ENCODE assay signal across 17 mouse cellular contexts in the genomic region with DNA sequence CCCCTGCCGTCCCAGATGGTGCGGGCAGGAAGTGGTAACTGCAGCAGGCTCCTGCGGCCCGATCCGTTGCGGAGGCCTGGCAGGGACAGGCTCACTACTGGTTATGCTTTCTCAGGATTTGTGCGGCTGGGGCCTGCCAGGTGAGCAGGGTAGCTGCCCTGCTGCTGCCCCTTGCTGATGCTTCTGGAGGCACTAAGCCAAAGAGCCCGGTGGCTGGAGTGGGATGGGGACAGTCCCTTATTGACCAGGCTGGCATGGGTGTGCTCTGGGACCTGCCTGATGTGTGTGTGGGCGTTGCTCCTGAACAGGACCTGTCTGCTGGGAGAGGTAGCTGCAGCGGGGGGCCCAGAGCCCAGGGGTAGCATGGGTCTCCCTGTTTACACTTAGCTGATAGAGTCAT. TPM values are rescaled to one million over a fixed set of nuclear protein-coding genes. Genes with fewer than 3 reads are reported as not detected.
DNase-seq lines count a peak whose midpoint lies in the region; TF ChIP-seq lines count a peak whose summit lies in the region.
"Had no signal": no experiment of that assay in that cellular context is flagged by ENCODE, and none has a peak within 500 bp of the region (broad histone marks: within the 10 kb centered on the region; RNA-seq: fewer than 3 reads in every experiment).

No protein-coding gene starts in this region.

- no peak for TF ChIP-seq CTCF in gastrocnemius, adult 2 months (IDR thresholded peaks at IDR 0.05)
- TF ChIP-seq CTCF in thymus, adult 2 months (IDR thresholded peaks at IDR 0.05; ENCODE audit: borderline replicate concordance, control insufficient read depth, extremely low read depth, insufficient read depth, low read length, poor library complexity), result no peak

- H3K4me1 ChIP-seq in thymus, adult 2 months (replicated peaks; ENCODE audit: control insufficient read depth, insufficient read depth, low read length), result peaks cover 17% of the 10 kb centered on the region
- H3K4me1 ChIP-seq: liver, embryonic 13.5 days had no signal

- H3K27ac ChIP-seq in gastrocnemius, adult 2 months, result no peak overlapping the region
- no peak overlapping the region for H3K27ac ChIP-seq in thymus, adult 2 months (ENCODE audit: control insufficient read depth, insufficient read depth, low read length)
- H3K27ac ChIP-seq: intestine, embryonic 15.5 days; kidney, postnatal 0 days; limb, embryonic 12.5 days; liver, embryonic 13.5 days; lung, embryonic 15.5 days; macrophage had no signal

- 47% methylated on average over 10 of the region's 10 CpGs for WGBS in thymus, adult 2 months

- no peaks in the 10 kb centered on the region for H3K36me3 ChIP-seq in thymus, adult 2 months (ENCODE audit: control insufficient read depth, insufficient read depth, low read length)
- H3K36me3 ChIP-seq: liver, embryonic 13.5 days had no signal

- H3K4me3 ChIP-seq in gastrocnemius, adult 2 months, result no peak overlapping the region
- H3K4me3 ChIP-seq in thymus, adult 2 months (ENCODE audit: control insufficient read depth, insufficient read depth, low read length), result no peak overlapping the region
- H3K4me3 ChIP-seq: hindbrain, embryonic 13.5 days; intestine, embryonic 15.5 days; limb, embryonic 12.5 days; liver, embryonic 13.5 days; lung, embryonic 15.5 days had no signal

- H3K27me3 ChIP-seq in thymus, adult 2 months (ENCODE audit: control insufficient read depth, insufficient read depth, low read length), result no peaks in the 10 kb centered on the region
- H3K27me3 ChIP-seq: hindbrain, embryonic 13.5 days; intestine, embryonic 15.5 days; limb, embryonic 12.5 days; lung, embryonic 15.5 days had no signal

- intact Hi-C loops in gastrocnemius, adult 2 months (cut with DNase I), result loop anchor here (2.0 kb wide), 1 partner anchor 97 kb away; no protein-coding TSS in a partner anchor

- TF ChIP-seq POLR2A in thymus, adult 2 months (IDR thresholded peaks at IDR 0.05; ENCODE audit: control insufficient read depth, extremely low read depth, insufficient read depth, low read length, poor library complexity), result no peak

- peak; percentile 24 for DNase-seq in cerebellum, adult 11 months
- no peak for DNase-seq in cerebellum, postnatal 4 days (ENCODE audit: low spot score in 2 of 2)
- DNase-seq in gastrocnemius, adult 2 months, result peak; percentile 24
- DNase-seq in gastrocnemius, postnatal 4 days (ENCODE audit: low spot score in 2 of 2), result no peak
- peak; percentile 3 for DNase-seq in kidney, adult 9 months
- no peak for DNase-seq in kidney, postnatal 4 days
- peak; percentile 35 for DNase-seq in thymus, postnatal 14 days
- DNase-seq in thymus, adult 2 months, result no peak
- DNase-seq: embryo, embryonic 11 days; liver, embryonic 13.5 days had no signal

RNA-seq across cellular contexts. Expression of gene Pld4, which starts 14.7 kb away (rescaled TPM):
- total RNA-seq in gastrocnemius, adult 2 months (2021), result 1 to 10 TPM; 1.7 to 4.0 TPM
- 10 to 100 TPM; 12.5 TPM for total RNA-seq in gastrocnemius, postnatal 4 days (2021)
- 82.3 and 99.8 TPM in 2 replicates for polyA plus RNA-seq in thymus, adult 2 months (2012; rRNA removed)

RNA-seq across cellular contexts. Expression of gene Cep170b, which starts 25.5 kb away (rescaled TPM):
- total RNA-seq in gastrocnemius, adult 2 months (2021), result 10 to 100 TPM in 1 of 2 experiments, 1 to 10 TPM in 1; 9.8 to 13.6 TPM
- total RNA-seq in gastrocnemius, postnatal 4 days (2021), result 10 to 100 TPM; 10.2 to 11.4 TPM
- polyA plus RNA-seq in thymus, adult 2 months (2012; rRNA removed), result 21.1 and 22.8 TPM in 2 replicates

RNA-seq across cellular contexts. Expression of gene Ahnak2, which starts 56.7 kb away (rescaled TPM):
- 1 to 10 TPM; 5.0 to 8.5 TPM for total RNA-seq in gastrocnemius, adult 2 months (2021)
- total RNA-seq in gastrocnemius, postnatal 4 days (2021), result 10 to 100 TPM; 26.7 to 32.1 TPM
- 3.3 and 4.0 TPM in 2 replicates for polyA plus RNA-seq in thymus, adult 2 months (2012; rRNA removed)
- total RNA-seq: granulocyte monocyte progenitor cell, adult 5-6 weeks had no signal

Comparison
In these comparisons a context has a peak if more than half of its experiments do, and no peak if none do; other contexts are left out.
1. DNase-seq: peak in cerebellum, adult 11 months (single experiment), gastrocnemius, adult 2 months (single experiment), kidney, adult 9 months (single experiment) and thymus, postnatal 14 days (single experiment); none in cerebellum, postnatal 4 days (0 of 2), gastrocnemius, postnatal 4 days (0 of 2), kidney, postnatal 4 days (0 of 2) and thymus, adult 2 months (single experiment).